Mouse (Mus musculus) MEL (cell line): ENCODE measurements around the gene Traf3ip2.

ENCODE experiments used
- CTCF ChIP-seq, 3 experiments: IDR thresholded peaks in 2 of 3; conservative IDR thresholded peaks in 1 of 3; 2 replicates each; pipeline ENCODE4 v1.5.1; 2011 to 2012; ENCODE audit warnings: low read length in 3 of 3, low read depth in 2 of 3, mild to moderate bottlenecking in 2 of 3, improper control_type of control experiment in 1 of 3, inconsistent platforms in 1 of 3, mixed read lengths in 1 of 3, moderate library complexity in 1 of 3; ENCODE audit not compliant: control insufficient read depth in 1 of 3, insufficient read depth in 1 of 3, poor library complexity in 1 of 3, severe bottlenecking in 1 of 3
- EP300 ChIP-seq, 2 experiments: IDR thresholded peaks; 2 replicates each; pipeline ENCODE4 v1.6.1; 2011; ENCODE audit warnings: improper control_type of control experiment in 2 of 2, low read length in 2 of 2, low read depth in 1 of 2, mild to moderate bottlenecking in 1 of 2
- HCFC1 ChIP-seq: IDR thresholded peaks from 2 replicates; pipeline ENCODE4 v1.6.1; 2012; ENCODE audit warnings: low read depth, mild to moderate bottlenecking, inconsistent platforms, low read length, improper control_type of control experiment, moderate library complexity
- MAFK ChIP-seq: IDR thresholded peaks from 2 replicates; pipeline ENCODE4 v1.6.1; 2011; ENCODE audit warnings: low read depth, mild to moderate bottlenecking, low read length, improper control_type of control experiment, borderline replicate concordance
- NRF1 ChIP-seq: IDR thresholded peaks from 2 replicates; pipeline ENCODE4 v1.6.1; 2014; ENCODE audit warnings: low read depth, mild to moderate bottlenecking, inconsistent platforms, low read length, improper control_type of control experiment, moderate library complexity; ENCODE audit not compliant: poor library complexity, insufficient read depth, severe bottlenecking
- POLR2A ChIP-seq, 2 experiments: IDR thresholded peaks; 2 replicates each; pipeline ENCODE4 v1.6.1; 2011 to 2012; ENCODE audit warnings: low read length in 2 of 2, mild to moderate bottlenecking in 2 of 2, control low read depth in 1 of 2, improper control_type of control experiment in 1 of 2, low read depth in 1 of 2, moderate library complexity in 1 of 2; ENCODE audit not compliant: control insufficient read depth in 1 of 2, insufficient read depth in 1 of 2, poor library complexity in 1 of 2
- POLR2AphosphoS5 ChIP-seq: IDR thresholded peaks from 2 replicates; pipeline ENCODE4 v1.6.1; 2012; ENCODE audit warnings: low read depth, borderline replicate concordance, mild to moderate bottlenecking, inconsistent platforms, low read length, moderate library complexity, mixed read lengths
- TCF12 ChIP-seq: IDR thresholded peaks from 2 replicates; pipeline ENCODE4 v1.6.1; 2014; ENCODE audit warnings: low read depth, mild to moderate bottlenecking, inconsistent platforms, low read length, improper control_type of control experiment, moderate library complexity
- ZC3H11A ChIP-seq: IDR thresholded peaks from 2 replicates; pipeline ENCODE4 v1.6.1; 2012; ENCODE audit warnings: low read depth, mild to moderate bottlenecking, inconsistent platforms, low read length, improper control_type of control experiment
- ZMIZ1 ChIP-seq: IDR thresholded peaks from 2 replicates; pipeline ENCODE4 v1.6.1; 2012; ENCODE audit warnings: low read depth, mild to moderate bottlenecking, inconsistent platforms, low read length, improper control_type of control experiment, moderate library complexity
- ZNF384 ChIP-seq: IDR thresholded peaks from 2 replicates; pipeline ENCODE4 v1.6.1; 2012; ENCODE audit warnings: low read depth, mild to moderate bottlenecking, inconsistent platforms, low read length, improper control_type of control experiment

DNA sequence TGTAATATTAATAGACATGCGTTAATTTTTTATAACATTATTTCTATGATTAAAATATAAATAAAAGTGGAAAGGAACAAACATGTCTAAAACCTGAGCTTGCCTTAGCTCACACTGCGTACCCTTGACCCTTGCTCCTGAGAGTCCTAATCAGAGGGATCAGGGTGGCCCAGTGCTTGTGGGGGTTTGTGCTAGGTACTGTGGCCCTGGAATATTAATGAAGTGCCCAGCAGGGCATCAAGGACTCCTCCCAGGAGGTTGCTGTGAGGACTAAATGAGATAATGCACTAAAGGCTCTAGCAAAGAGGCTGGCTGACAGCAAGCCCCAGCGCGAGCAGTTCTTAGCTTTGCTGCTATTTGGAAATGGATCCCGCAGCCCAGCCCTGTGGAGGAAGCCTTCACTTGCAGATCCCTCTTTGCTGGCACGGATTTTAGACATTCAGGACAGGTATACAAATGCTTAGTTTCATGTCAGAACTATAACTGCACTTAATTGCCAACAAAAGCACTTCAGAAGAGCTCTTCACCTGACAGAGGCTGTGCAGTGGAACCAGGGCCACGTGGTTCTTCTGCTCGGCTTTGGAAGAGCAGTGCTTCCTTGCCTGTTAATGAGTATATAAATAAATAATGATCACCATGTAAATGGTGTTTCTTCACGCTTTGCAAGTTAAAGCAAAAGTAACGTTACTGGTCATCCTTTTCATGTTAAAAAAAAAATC, 16.2 kb downstream of the Traf3ip2 start:
- TF ChIP-seq POLR2AphosphoS5: no peak
- no peak for TF ChIP-seq POLR2A (IDR thresholded peaks at IDR 0.05; ENCODE audit: control insufficient read depth in 1 of 2, insufficient read depth in 1 of 2, low read depth in 1 of 2, low read length in 2 of 2, poor library complexity in 1 of 2)
- TF ChIP-seq HCFC1: no peak
- TF ChIP-seq ZC3H11A: no peak
- no peak for TF ChIP-seq MAFK
- TF ChIP-seq CTCF (IDR thresholded peaks at IDR 0.05 in 2 of 3, conservative IDR thresholded peaks at IDR 0.05 in 1 of 3; ENCODE audit: control insufficient read depth in 1 of 3, insufficient read depth in 1 of 3, low read depth in 2 of 3, low read length in 3 of 3, poor library complexity in 1 of 3, severe bottlenecking in 1 of 3): no peak
- no peak for TF ChIP-seq EP300 (IDR thresholded peaks at IDR 0.05; ENCODE audit: low read depth in 1 of 2, low read length in 2 of 2)
- no peak for TF ChIP-seq TCF12
- no peak for TF ChIP-seq ZMIZ1
- no peak for TF ChIP-seq NRF1
- no peak for TF ChIP-seq ZNF384
